Mouse (Mus musculus): Measurements from ENCODE around the gene Nlrp9c.
"Not testable (repeated sequence)": the region's sequence is repeated elsewhere in the genome, so short reads cannot be mapped to it uniquely, and the experiment has no call there.

The Nlrp9c gene

GRCm38 (mm10) chr7:26403600-26403999, at the start of gene Nlrp9c:
Gene Nlrp9c (minus strand): TSS chr7:26403700.
- not testable (repeated sequence) for DNase-seq (ENCODE audit: low read depth, low spot score)

DNA sequence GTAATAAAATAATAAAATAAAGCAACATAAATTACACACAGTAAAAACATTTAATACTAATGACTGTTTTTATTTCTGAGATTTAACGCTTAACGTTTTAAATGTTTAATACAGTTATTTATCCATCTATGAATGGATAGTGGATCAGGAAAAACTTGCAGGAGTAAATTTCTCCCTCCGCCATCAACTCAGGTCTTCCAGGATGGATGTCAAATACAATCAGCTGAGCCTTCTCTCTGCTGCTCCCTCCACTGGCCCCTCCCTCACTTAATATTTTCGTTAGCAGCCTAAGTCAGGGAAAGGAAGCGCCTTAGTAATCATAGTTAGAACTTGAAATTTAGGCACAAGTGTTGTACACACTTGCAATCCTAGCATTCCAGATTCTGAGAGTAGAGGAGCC, 31.3 kb upstream of the Nlrp9c start, which contains the start of gene Nlrp4a:
Nlrp4a (plus strand) TSS at position 301 of the 400 bp plus-strand sequence.
- DNase-seq (ENCODE audit: low read depth, low spot score) = no peak

DNA sequence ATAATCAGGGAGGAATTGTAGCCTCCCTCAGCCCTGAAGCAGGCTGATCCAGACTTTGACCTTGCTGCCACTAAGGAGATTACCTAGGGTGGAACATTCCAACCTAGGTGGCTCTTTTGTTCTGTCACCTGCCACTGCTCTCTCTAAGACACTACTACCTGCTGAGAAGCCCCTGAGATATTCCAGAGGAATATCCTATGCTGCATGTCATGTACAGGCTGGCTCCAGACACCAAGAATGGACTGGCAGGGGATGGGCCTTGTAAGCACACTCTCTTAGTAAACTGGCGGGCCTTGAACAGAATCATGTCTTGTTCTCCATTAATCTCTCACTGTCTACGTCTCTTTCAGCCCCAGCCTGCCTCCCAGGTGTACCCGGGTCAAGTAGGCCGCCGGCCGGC, 11.7 kb downstream of the Nlrp9c start:
- not testable (repeated sequence) for DNase-seq (ENCODE audit: low read depth, low spot score)

GRCm38 (mm10) chr7:26391137-26391536, 12.4 kb downstream of the Nlrp9c start:
- not testable (repeated sequence) for DNase-seq (ENCODE audit: low read depth, low spot score)

- not testable (repeated sequence) for DNase-seq (ENCODE audit: low read depth, low spot score)
These were observed 16.8 kb downstream of the Nlrp9c start for GRCm38 (mm10) chr7:26386691-26387090.

DNA sequence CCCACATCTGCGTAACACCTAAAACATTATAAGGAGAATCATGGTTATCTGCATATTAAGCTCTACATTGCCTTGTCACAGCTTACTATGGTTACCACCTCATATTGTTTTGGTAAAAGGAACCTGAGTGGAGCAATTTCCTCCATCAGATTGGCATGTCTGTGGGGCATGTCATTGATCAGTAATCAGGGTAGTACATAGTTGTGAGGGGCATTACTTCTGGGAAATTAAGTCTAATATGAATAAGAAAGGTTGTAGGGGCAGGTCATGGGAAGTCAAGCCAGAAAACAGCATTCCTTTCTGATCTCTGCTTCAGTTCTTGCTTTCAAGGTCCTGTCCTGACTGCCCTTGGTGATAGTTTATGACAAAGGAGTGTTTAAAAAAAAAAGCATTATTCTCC, 22.7 kb downstream of the Nlrp9c start:
- no peak for DNase-seq (ENCODE audit: low read depth, low spot score)

GRCm38 (mm10) chr7:26373221-26373620, 30.3 kb downstream of the Nlrp9c start:
- DNase-seq (ENCODE audit: low read depth, low spot score) = not testable (repeated sequence)

DNA sequence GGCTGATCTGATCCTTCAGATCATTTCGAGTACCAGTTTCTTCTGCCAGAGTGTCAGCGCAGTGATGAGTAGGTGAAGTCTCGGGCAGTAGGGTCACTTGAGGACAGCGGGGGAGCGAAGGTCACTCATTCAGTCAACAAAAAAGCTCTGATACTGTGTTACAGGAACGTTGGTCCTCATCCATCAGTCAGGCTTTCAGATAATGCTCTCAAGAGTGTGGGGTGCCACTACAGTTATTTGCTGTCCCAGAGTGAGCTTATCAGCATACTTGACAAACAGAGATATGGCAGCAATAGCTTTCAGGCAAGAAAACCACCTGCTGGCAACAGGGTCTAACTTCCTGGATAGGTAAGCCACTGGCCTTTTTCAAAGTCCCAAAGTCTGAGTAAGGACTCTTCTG, 46.8 kb downstream of the Nlrp9c start:
- not testable (repeated sequence) for DNase-seq (ENCODE audit: low read depth, low spot score)

GRCm38 (mm10) chr7:26352258-26352657, 51.2 kb downstream of the Nlrp9c start:
- not testable (repeated sequence) for DNase-seq (ENCODE audit: low read depth, low spot score)

DNA sequence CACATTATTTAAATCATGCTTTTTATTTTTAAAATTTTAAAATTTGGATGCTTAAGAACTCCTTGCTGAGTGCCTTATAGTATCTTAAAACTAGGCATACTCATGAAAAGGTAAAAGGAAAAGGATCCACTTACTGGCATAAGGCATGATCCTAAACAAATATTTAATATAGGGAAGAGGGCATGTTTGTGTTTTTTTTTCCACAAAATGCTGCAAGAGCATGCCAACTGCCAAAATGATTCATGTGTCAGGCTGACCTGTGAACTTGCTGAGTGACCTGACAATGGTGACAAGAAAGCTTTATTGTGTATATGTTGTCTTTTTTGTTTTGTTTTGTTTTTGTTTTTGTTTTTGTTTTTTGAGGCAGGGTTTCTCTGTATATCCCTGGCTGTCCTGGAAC, 53.3 kb downstream of the Nlrp9c start:
- DNase-seq (ENCODE audit: low read depth, low spot score) = not testable (repeated sequence)

GRCm38 (mm10) chr7:26320361-26320760, 83.1 kb downstream of the Nlrp9c start:
- not testable (repeated sequence) for DNase-seq (ENCODE audit: low read depth, low spot score)

GRCm38 (mm10) chr7:26315809-26316208, 87.7 kb downstream of the Nlrp9c start:
- DNase-seq (ENCODE audit: low read depth, low spot score) = not testable (repeated sequence)

DNA sequence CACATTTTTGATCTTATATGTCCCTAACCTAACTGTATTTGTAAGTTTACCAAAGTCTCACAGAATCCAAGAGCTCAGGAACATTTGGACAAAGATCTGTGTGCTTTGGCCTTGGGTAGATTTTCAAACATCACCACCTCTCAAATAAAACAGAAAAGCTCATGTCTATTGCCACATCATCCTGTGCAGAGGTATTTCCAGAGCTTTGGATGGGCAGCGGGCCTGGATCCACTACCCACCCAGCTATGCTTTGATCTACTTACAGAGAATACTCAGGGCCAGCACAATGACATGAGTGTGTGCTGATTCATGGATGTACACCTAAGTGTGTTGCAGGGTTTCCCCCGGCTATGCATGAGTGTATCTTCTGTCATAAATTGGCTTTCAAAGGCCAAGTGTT, 88.3 kb downstream of the Nlrp9c start:
- not testable (repeated sequence) for DNase-seq (ENCODE audit: low read depth, low spot score)

DNA sequence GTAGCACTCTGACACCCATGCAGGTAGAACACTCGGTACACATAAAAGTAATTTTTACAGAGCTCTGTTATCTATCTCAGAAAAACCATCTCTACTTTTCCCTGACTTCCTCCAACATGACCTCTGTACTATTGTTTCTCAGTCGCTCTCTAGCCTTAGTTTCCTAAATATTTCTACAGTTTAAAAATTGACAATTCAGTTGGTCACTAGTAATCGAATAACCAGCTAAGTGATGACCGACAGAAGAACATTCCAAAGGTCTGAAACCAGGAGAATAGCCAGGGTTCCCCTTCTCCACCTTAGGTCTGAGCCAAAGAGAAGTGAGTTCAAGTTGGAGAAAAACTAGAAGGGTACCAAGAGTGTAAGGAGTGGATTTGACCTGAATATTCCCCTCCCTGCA, 91.7 kb downstream of the Nlrp9c start:
- not testable (repeated sequence) for DNase-seq (ENCODE audit: low read depth, low spot score)

GRCm38 (mm10) chr7:26306926-26307325, 96.6 kb downstream of the Nlrp9c start, which contains the start of gene Cyp2a4:
Gene Cyp2a4 (plus strand): TSS chr7:26307169.
- not testable (repeated sequence) for DNase-seq (ENCODE audit: low read depth, low spot score)

GRCm38 (mm10) chr7:26303429-26304166, 99.9 kb downstream of the Nlrp9c start:
- not testable (repeated sequence) for DNase-seq (ENCODE audit: low read depth, low spot score)

Measured in CD4-positive, CD25-positive, alpha-beta regulatory T cell, adult 2 months (primary cell).